Mouse (Mus musculus): ENCODE measurements at regions not wholly inside any gene's neighbourhood (a gene's known extent, or its start where the extent isn't known, plus 50 kb on each side); places are given as distances from the start of the nearest gene placed in this dataset.

- DNase-seq, result no peak
Measured at GRCm38 (mm10) chr2:105544099-105544498, 124.6 kb upstream of the Pax6 start.

- no peak for DNase-seq
Measured at GRCm38 (mm10) chr2:105552092-105552491, 116.6 kb upstream of the Pax6 start.

GRCm38 (mm10) chr2:105586782-105587181 is 81.9 kb upstream of the Pax6 start:
- DNase-seq, result no peak

GRCm38 (mm10) chr2:105594131-105594530 is 74.6 kb upstream of the Pax6 start:
- no peak for DNase-seq

- no peak for DNase-seq
Measured at GRCm38 (mm10) chr2:105604553-105605116, 64.1 kb upstream of the Pax6 start.

GRCm38 (mm10) chr2:105607969-105608538 is 60.6 kb upstream of the Pax6 start:
- DNase-seq, result no peak

- DNase-seq, result no peak
Measured at GRCm38 (mm10) chr2:105608756-105609155, 59.9 kb upstream of the Pax6 start.

- no peak for DNase-seq
Measured at GRCm38 (mm10) chr2:105611014-105611413, 57.7 kb upstream of the Pax6 start.

GRCm38 (mm10) chr2:105611651-105612050 is 57.0 kb upstream of the Pax6 start:
- DNase-seq, result no peak

GRCm38 (mm10) chr2:105612051-105612664 is 56.5 kb upstream of the Pax6 start:
- no peak for DNase-seq

- DNase-seq, result no peak
Measured at GRCm38 (mm10) chr2:105612706-105613105, 56.0 kb upstream of the Pax6 start.

- DNase-seq, result no peak
Measured at GRCm38 (mm10) chr2:105613243-105613642, 55.5 kb upstream of the Pax6 start.

GRCm38 (mm10) chr2:105615891-105616733 is 52.6 kb upstream of the Pax6 start:
- no peak for DNase-seq

Measured in heart, adult 11 months (tissue).